Mouse (Mus musculus) kidney, adult 9 months (tissue): ENCODE measurements around the gene Ldlrad3.

ENCODE experiments used
- DNase-seq: peaks from one replicate; pipeline ENCODE4 v3.0.0; 2022

Gene Ldlrad3

GRCm38 (mm10) chr2:102032713-102033343 is 153.4 kb downstream of the Ldlrad3 start:
- DNase-seq = no peak

- peak; percentile 65 for DNase-seq
Measured at GRCm38 (mm10) chr2:102030652-102031051, 155.5 kb downstream of the Ldlrad3 start.

- no peak for DNase-seq
Measured at GRCm38 (mm10) chr2:102030152-102030551, 156.0 kb downstream of the Ldlrad3 start.

- no peak for DNase-seq
Measured at GRCm38 (mm10) chr2:102029682-102030081, 156.5 kb downstream of the Ldlrad3 start.

- no peak for DNase-seq
Measured at GRCm38 (mm10) chr2:102027265-102027664, 158.9 kb downstream of the Ldlrad3 start.

- DNase-seq = no peak
Measured at GRCm38 (mm10) chr2:102026156-102026555, 160.0 kb downstream of the Ldlrad3 start.

- no peak for DNase-seq
Measured at GRCm38 (mm10) chr2:102024483-102024882, 161.7 kb downstream of the Ldlrad3 start.

- DNase-seq = peak; percentile 31
Measured at GRCm38 (mm10) chr2:102021371-102022084, 164.7 kb downstream of the Ldlrad3 start.

GRCm38 (mm10) chr2:102020546-102020945 is 165.6 kb downstream of the Ldlrad3 start:
- DNase-seq = no peak

- DNase-seq = no peak
Measured at GRCm38 (mm10) chr2:102014538-102015113, 171.6 kb downstream of the Ldlrad3 start.

- no peak for DNase-seq
Measured at GRCm38 (mm10) chr2:102011311-102011975, 174.7 kb downstream of the Ldlrad3 start.

GRCm38 (mm10) chr2:102009766-102010265 is 176.4 kb downstream of the Ldlrad3 start:
- no peak for DNase-seq

- DNase-seq = peak; percentile 28
Measured at GRCm38 (mm10) chr2:102006143-102006542, 180.0 kb downstream of the Ldlrad3 start.

- no peak for DNase-seq
Measured at GRCm38 (mm10) chr2:102005377-102006007, 180.7 kb downstream of the Ldlrad3 start.

- no peak for DNase-seq
Measured at GRCm38 (mm10) chr2:102003776-102004264, 182.4 kb downstream of the Ldlrad3 start.

GRCm38 (mm10) chr2:102002974-102003775 is 183.0 kb downstream of the Ldlrad3 start:
- peak; percentile 31 for DNase-seq

- no peak for DNase-seq
Measured at GRCm38 (mm10) chr2:102002408-102002973, 183.7 kb downstream of the Ldlrad3 start.

- DNase-seq = no peak
Measured at GRCm38 (mm10) chr2:102001661-102002060, 184.5 kb downstream of the Ldlrad3 start.

GRCm38 (mm10) chr2:101998911-101999572 is 187.1 kb downstream of the Ldlrad3 start:
- DNase-seq = peak; percentile 32

GRCm38 (mm10) chr2:101997013-101997412 is 189.2 kb downstream of the Ldlrad3 start:
- no peak for DNase-seq
